Mouse (Mus musculus) activated CD4-positive, CD25-positive, alpha-beta regulatory T cell, adult 4 months (primary cell): ENCODE measurements around the gene Elmod2. TPM values are rescaled to one million over a fixed set of nuclear protein-coding genes. Genes with fewer than 3 reads are reported as not detected.

ENCODE experiments used
- ATAC-seq: one replicate; pipeline ENCODE4 v1.8.0; 2017
- polyA plus RNA-seq, 2 experiments: library from polyadenylated mRNA; unstranded; fragments of 100-300 nt; shearing (Covaris generic); gene quantifications; one replicate each; pipeline ENCODE4 v1.2.1; 2017

Gene Elmod2
- polyA plus RNA-seq, 2 experiments from 2014 or later: 7.1 to 8.4 TPM

DNA sequence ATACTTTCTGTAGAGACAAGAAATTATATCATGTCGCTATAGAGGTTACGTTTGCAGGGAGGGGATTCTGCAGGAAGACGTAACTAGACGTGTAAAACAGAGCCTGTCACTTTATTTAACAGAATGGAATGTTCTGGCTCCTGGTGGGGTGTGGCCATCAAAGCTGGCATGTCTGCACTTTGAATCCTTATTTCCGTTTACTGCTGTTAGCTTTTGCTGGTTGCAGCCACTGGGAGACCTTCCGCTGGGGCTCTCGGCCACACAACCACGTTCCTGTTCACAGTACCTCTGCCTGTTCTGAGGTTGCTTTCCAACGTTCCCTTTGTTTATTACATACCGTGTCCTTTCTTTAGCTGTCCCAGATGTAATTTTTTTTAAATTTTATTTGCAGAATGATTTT, 59.8 kb downstream of the Elmod2 start:
- ATAC-seq: no peak

DNA sequence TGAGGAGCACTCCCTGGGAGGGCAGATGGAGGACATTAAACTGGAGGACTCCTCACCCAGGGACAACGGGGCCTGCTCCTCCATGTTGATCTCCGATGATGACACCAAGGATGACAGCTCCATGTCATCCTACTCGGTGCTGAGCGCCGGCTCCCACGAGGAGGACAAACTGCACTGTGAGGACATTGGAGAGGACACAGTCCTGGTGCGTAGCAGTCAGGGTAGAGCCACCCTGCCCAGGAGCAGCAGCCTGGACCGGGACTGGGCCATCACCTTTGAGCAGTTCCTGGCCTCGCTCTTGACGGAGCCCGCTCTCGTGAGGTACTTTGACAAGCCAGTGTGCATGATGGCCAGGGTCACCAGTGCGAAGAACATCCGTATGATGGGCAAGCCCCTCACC, 61.1 kb downstream of the Elmod2 start:
- ATAC-seq: no peak

Other genes starting within 250 kb of the Elmod2 start
- gene Tbc1d9, start 167.1 kb downstream of the Elmod2 start, polyA plus RNA-seq: under 1 TPM in 1 of 2 experiments, not detected in 1; 0.23 TPM
- not detected for gene Gm10645, start 166.3 kb downstream of the Elmod2 start, polyA plus RNA-seq
- not detected for gene Ucp1, start 42.1 kb downstream of the Elmod2 start, polyA plus RNA-seq
- not detected for gene Mgat4d, start 16.0 kb upstream of the Elmod2 start, polyA plus RNA-seq
- gene Clgn, start 57.4 kb upstream of the Elmod2 start, polyA plus RNA-seq: under 1 TPM in 1 of 2 experiments, not detected in 1; 0.15 TPM
- 10 to 100 TPM; 22.6 to 27.6 TPM for gene Scoc, start 125.9 kb upstream of the Elmod2 start, polyA plus RNA-seq
- not detected for gene Olfr370, start 203.3 kb upstream of the Elmod2 start, polyA plus RNA-seq
- 100 to 1,000 TPM; 350 to 354 TPM for gene Ndufb7, start 234.2 kb upstream of the Elmod2 start, polyA plus RNA-seq